Mouse (Mus musculus): ENCODE data around the gene Phldb1. TPM values are rescaled to one million over a fixed set of nuclear protein-coding genes. Genes with fewer than 3 reads are reported as not detected.
A peak's percentile ranks its signal among the peaks of the same experiment; 100 is the strongest.
"Not testable (repeated sequence)": the region's sequence is repeated elsewhere in the genome, so short reads cannot be mapped to it uniquely, and the experiment has no call there.

The Phldb1 gene
- polyA plus RNA-seq (2014; fragmentation: Nextera tagmentation; extraction: Ambion mirVana): 21.4 and 22.6 TPM in 2 replicates

DNA sequence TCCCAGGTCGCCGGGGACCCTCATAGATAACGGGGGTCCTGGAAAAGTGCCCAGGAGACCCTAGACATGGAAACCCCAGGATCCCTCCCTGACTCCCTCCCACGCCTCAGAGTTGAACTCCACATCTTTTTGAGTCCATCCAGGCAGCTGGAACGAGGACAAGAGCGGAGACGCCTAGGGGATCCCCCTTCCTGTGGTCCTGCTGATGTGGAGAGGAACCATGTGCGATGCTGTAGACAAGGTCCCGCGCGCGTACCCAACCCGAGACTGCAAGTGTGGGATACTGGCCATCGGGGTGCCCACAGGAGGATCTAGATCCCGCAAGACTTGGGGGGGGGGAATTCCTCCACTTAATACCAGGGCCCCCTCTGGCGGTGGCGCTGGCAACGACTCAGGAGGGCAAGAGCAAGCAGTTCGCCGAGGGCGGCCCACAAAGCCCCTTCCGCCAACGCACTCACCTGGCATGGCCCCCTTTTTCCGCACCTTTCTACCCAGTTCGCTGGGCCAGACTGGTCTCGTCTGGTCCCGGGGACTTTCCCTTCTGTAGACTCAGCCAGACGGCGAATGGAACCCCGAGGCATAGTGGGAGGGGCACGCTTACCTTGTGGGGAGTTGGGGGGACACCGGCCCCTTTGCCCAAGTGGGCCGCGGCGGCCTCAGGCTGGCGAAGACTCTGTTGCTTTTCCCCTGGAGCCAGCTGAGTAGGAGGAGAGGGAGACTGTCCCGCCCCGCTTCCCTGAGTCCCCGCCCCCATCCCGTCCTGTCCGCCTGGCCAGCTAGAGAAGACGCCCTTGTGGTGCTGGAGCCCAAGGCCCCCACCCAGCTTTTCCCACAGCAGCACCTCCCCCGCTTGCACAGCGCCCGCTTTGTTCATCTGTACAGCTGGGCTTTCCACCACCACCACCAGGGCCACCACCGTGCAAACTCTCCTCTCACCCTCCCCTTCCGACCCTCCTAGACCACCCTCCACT is at the start of gene Phldb1:
Gene Phldb1, minus strand, starts transcription at position 675 of the 971 bp plus-strand sequence.
- H3K4me2 ChIP-seq (ENCODE audit: low read length): peak within 1 kb of the TSS; percentile 87

GRCm38 (mm10) chr9:44772750-44773651 is 38.0 kb upstream of the Phldb1 start:
- Histone ChIP-seq H3K9me3 (ENCODE audit: control insufficient read depth, low read length) (no peaks in the 10 kb centered on the region), H3K27ac (ENCODE audit: low read depth) (peak overlapping the region; percentile 92), H3K4me1 (replicated peaks; ENCODE audit: control insufficient read depth, insufficient read depth, low read length) (no peaks in the 10 kb centered on the region), H3K4me2 (ENCODE audit: low read length) (peak overlapping the region; percentile 75), H3K36me3 (ENCODE audit: control insufficient read depth, insufficient read depth, low read length) (peaks cover 11% of the 10 kb centered on the region; the same call in 1 of the 2 replicates), H3K9ac (ENCODE audit: low read length) (peak overlapping the region; percentile 91), H3K27me3 (replicated peaks; ENCODE audit: control insufficient read depth, insufficient read depth, low read length) (no peaks in the 10 kb centered on the region), H3K4me3 (ENCODE audit: low read depth, low read length) (peak overlapping the region; percentile 82)
- WGBS: under 1% methylated on average over 41 of the region's 41 CpGs
- peak; percentile 96 for DNase-seq (ENCODE audit: low spot score)
- peak; percentile 99 for ATAC-seq (replicated peaks; ENCODE audit: low FRiP score, low TSS enrichment, low read depth)

More for the DNA sequence above, at the start of gene Phldb1:
- Histone ChIP-seq H3K36me3 (ENCODE audit: control insufficient read depth, insufficient read depth, low read length) (no peaks in the 10 kb centered on the region), H3K4me1 (replicated peaks; ENCODE audit: control insufficient read depth, insufficient read depth, low read length) (peaks cover 14% of the 10 kb centered on the region), H3K4me3 (ENCODE audit: low read depth, low read length) (peak within 1 kb of the TSS; percentile 60), H3K27ac (ENCODE audit: low read depth) (peak within 1 kb of the TSS; percentile 5; the same call in 1 of the 2 replicates), H3K27me3 (replicated peaks; ENCODE audit: control insufficient read depth, insufficient read depth, low read length) (peaks cover 6% of the 10 kb centered on the region; the same call in 1 of the 2 replicates), H3K9ac (ENCODE audit: low read length) (peak within 1 kb of the TSS; percentile 40), H3K9me3 (ENCODE audit: control insufficient read depth, low read length) (no peaks in the 10 kb centered on the region)
- peak; percentile 81 for ATAC-seq (replicated peaks; ENCODE audit: low FRiP score, low TSS enrichment, low read depth)
- peak; percentile 76 for DNase-seq (ENCODE audit: low spot score)
- under 1% methylated on average over 44 of the region's 47 CpGs for WGBS

DNA sequence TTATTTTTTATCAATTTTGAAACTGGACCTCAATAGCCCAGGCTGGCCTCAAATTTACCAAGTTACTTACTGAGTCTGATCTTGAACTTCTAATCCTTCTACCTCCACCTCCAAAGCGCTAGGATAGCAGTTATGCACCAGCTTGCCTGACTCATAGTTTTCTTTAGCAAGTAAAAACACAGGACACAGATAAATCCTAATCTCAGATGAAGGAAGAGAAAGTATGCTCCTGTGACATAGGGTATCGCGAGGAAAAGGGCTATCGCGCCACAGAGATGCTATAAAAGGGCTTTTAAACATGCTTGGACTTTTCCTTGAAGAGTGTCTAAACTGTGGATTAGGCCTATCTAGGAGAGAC is 37.4 kb upstream of the Phldb1 start:
- ATAC-seq (replicated peaks; ENCODE audit: low FRiP score, low TSS enrichment, low read depth) (no peak), DNase-seq (ENCODE audit: low spot score) (no peak)
- 17% methylated on average over 5 of the region's 5 CpGs for WGBS
- Histone ChIP-seq H3K27me3 (replicated peaks; ENCODE audit: control insufficient read depth, insufficient read depth, low read length) (no peaks in the 10 kb centered on the region), H3K9me3 (ENCODE audit: control insufficient read depth, low read length) (no peaks in the 10 kb centered on the region), H3K9ac (ENCODE audit: low read length) (no peak overlapping the region), H3K4me3 (ENCODE audit: low read depth, low read length) (no peak overlapping the region), H3K27ac (ENCODE audit: low read depth) (0 out of 2 replicates have a peak overlapping the region, but pooled peaks have one; percentile 29), H3K4me1 (replicated peaks; ENCODE audit: control insufficient read depth, insufficient read depth, low read length) (no peaks in the 10 kb centered on the region), H3K36me3 (ENCODE audit: control insufficient read depth, insufficient read depth, low read length) (peaks cover 11% of the 10 kb centered on the region; the same call in 1 of the 2 replicates), H3K4me2 (ENCODE audit: low read length) (peak overlapping the region; percentile 75; the same call in 1 of the 2 replicates)

DNA sequence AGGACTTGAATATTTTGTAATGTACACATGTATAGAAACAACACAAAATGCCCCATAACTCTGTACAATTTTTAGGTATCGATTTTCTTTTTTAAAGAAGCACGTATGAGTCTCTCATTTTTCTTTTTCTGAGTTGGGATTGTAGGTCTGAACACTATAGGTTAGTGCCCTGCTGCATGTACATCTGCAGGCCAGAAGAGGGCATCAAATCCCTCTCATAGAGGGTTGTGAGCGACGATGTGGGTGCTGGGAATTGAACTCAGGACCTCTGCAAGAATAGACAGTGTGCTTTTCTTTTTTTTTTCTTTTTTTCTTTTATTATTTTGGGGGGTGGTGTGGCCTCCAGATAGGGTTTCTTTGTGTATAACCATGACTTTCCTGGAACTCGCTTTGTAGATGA is 36.4 kb upstream of the Phldb1 start:
- Histone ChIP-seq H3K27ac (ENCODE audit: low read depth) (no peak overlapping the region), H3K27me3 (replicated peaks; ENCODE audit: control insufficient read depth, insufficient read depth, low read length) (no peaks in the 10 kb centered on the region), H3K9ac (ENCODE audit: low read length) (no peak overlapping the region), H3K9me3 (ENCODE audit: control insufficient read depth, low read length) (no peaks in the 10 kb centered on the region), H3K4me2 (ENCODE audit: low read length) (no peak overlapping the region), H3K4me1 (replicated peaks; ENCODE audit: control insufficient read depth, insufficient read depth, low read length) (peaks cover 2% of the 10 kb centered on the region; the same call in 1 of the 2 replicates), H3K36me3 (ENCODE audit: control insufficient read depth, insufficient read depth, low read length) (peaks cover 11% of the 10 kb centered on the region; the same call in 1 of the 2 replicates), H3K4me3 (ENCODE audit: low read depth, low read length) (no peak overlapping the region)
- ATAC-seq (replicated peaks; ENCODE audit: low FRiP score, low TSS enrichment, low read depth) (no peak), DNase-seq (ENCODE audit: low spot score) (no peak)
- 90% methylated on average over 5 of the region's 5 CpGs for WGBS

DNA sequence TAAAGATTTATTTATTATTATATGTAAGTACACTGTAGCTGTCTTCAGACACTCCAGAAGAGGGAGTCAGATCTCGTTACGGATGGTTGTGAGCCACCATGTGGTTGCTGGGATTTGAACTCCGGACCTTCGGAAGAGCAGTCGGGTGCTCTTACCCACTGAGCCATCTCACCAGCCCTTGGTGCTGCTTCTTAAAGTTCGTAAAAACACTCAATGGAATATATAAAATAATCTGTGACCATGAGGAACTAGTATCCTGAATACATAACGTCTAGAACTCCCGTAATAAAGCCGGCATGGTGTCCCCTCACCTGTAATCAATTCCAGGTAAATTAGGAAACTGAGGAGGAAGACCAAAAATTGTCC is 33.0 kb upstream of the Phldb1 start:
- DNase-seq (ENCODE audit: low spot score); H3K36me3 ChIP-seq (ENCODE audit: control insufficient read depth, insufficient read depth, low read length); H3K27ac ChIP-seq (ENCODE audit: low read depth); H3K27me3 ChIP-seq (replicated peaks; ENCODE audit: control insufficient read depth, insufficient read depth, low read length); H3K9me3 ChIP-seq (ENCODE audit: control insufficient read depth, low read length); ATAC-seq (replicated peaks; ENCODE audit: low FRiP score, low TSS enrichment, low read depth); H3K9ac ChIP-seq (ENCODE audit: low read length): not testable (repeated sequence)
- Histone ChIP-seq H3K4me2 (ENCODE audit: low read length) (peak overlapping the region; percentile 18), H3K4me1 (replicated peaks; ENCODE audit: control insufficient read depth, insufficient read depth, low read length) (peaks cover 25% of the 10 kb centered on the region), H3K4me3 (ENCODE audit: low read depth, low read length) (peak overlapping the region; percentile 82)
- 42% methylated on average over 7 of the region's 9 CpGs for WGBS

- WGBS: under 1% methylated on average over 71 of the region's 82 CpGs
- Histone ChIP-seq H3K27ac (ENCODE audit: low read depth) (peak within 1 kb of the TSS; percentile 89), H3K9me3 (ENCODE audit: control insufficient read depth, low read length) (no peaks in the 10 kb centered on the region), H3K4me1 (replicated peaks; ENCODE audit: control insufficient read depth, insufficient read depth, low read length) (peaks cover 25% of the 10 kb centered on the region), H3K9ac (ENCODE audit: low read length) (peak within 1 kb of the TSS; percentile 95), H3K4me2 (ENCODE audit: low read length) (peak within 1 kb of the TSS; percentile 64), H3K4me3 (ENCODE audit: low read depth, low read length) (peak within 1 kb of the TSS; percentile 82), H3K27me3 (replicated peaks; ENCODE audit: control insufficient read depth, insufficient read depth, low read length) (no peaks in the 10 kb centered on the region), H3K36me3 (ENCODE audit: control insufficient read depth, insufficient read depth, low read length) (no peaks in the 10 kb centered on the region)
- DNase-seq (ENCODE audit: low spot score) (peak; percentile 90), ATAC-seq (replicated peaks; ENCODE audit: low FRiP score, low TSS enrichment, low read depth) (peak; percentile 87)
Measured at GRCm38 (mm10) chr9:44767101-44768028, 32.4 kb upstream of the Phldb1 start, which contains the start of the genes Arcn1 and Ift46. Arcn1 (minus strand) TSS chr9:44767845. Ift46 (plus strand) TSS chr9:44767908.

DNA sequence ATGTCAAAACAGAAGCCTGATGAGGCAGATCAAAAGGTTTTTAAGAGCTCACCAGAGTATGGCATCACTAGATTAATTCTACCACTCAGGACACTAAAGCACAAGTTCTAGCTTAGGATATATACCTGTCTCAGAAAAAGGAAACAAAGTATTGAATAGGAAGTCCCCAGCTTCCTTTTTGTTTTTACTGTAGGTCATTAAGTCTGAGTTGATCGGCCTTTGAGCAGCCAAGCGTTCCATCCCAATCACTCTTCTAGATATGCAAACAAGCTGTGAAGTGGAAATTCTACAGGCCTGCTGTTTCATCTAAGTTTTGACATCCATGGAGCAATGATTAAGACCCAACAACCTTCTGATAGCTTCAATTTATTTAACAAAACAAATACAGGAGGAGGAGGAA is 25.9 kb upstream of the Phldb1 start:
- no peak for DNase-seq (ENCODE audit: low spot score)
- H3K36me3 ChIP-seq (ENCODE audit: control insufficient read depth, insufficient read depth, low read length): peaks cover 47% of the 10 kb centered on the region
- H3K4me3 ChIP-seq (ENCODE audit: low read depth, low read length): no peak overlapping the region
- WGBS: 75% methylated on average over 2 of the region's 2 CpGs
- H3K27ac ChIP-seq (ENCODE audit: low read depth): no peak overlapping the region
- H3K9me3 ChIP-seq (ENCODE audit: control insufficient read depth, low read length): no peaks in the 10 kb centered on the region
- H3K27me3 ChIP-seq (replicated peaks; ENCODE audit: control insufficient read depth, insufficient read depth, low read length): no peaks in the 10 kb centered on the region
- peaks cover 18% of the 10 kb centered on the region for H3K4me1 ChIP-seq (replicated peaks; ENCODE audit: control insufficient read depth, insufficient read depth, low read length)
- no peak for ATAC-seq (replicated peaks; ENCODE audit: low FRiP score, low TSS enrichment, low read depth)
- H3K4me2 ChIP-seq (ENCODE audit: low read length): no peak overlapping the region
- H3K9ac ChIP-seq (ENCODE audit: low read length): no peak overlapping the region

Data from intestine, embryonic 14.5 days (tissue).